Mouse (Mus musculus) monocyte, adult 2 months (primary cell): ENCODE results near the gene Herpud1.
A peak's percentile ranks its signal among the peaks of the same experiment; 100 is the strongest.

Experiments
- DNase-seq, 2 experiments: peaks; one replicate each; pipeline ENCODE4 v3.0.0; 2022; ENCODE audit warnings: low spot score in 2 of 2, low read depth in 1 of 2

Herpud1 gene

DNA sequence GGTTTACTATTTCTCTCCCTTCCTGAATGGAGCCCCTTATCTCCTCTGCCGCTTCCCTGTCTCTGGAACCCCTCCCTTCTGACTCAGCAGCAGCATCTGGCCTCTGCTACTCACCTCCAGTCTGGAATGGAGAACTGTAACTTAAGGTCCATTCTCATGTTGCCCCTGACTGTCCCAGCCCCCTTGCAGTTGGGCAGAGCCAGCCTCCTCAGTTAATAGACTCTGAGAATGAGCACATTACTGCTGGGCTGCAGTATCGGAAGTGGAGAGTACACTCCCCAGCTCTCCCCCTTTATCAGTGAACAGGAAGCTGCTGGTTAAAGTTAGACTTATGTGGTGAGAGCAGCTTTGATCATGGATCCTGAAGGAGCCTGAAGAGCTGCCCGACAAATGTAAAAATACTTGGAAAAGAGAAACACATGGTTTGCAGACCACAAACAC is 10.7 kb upstream of the Herpud1 start:
- DNase-seq = no peak

- no peak for DNase-seq
These were observed 10.1 kb upstream of the Herpud1 start for GRCm38 (mm10) chr8:94376176-94376575.

GRCm38 (mm10) chr8:94376580-94376979 is 9.7 kb upstream of the Herpud1 start:
- no peak for DNase-seq

- DNase-seq = peak; percentile 61 to 64
These were observed 9.2 kb upstream of the Herpud1 start for GRCm38 (mm10) chr8:94377031-94377430.

- DNase-seq = no peak
These were observed 8.5 kb upstream of the Herpud1 start for GRCm38 (mm10) chr8:94377714-94378205.

- peak in 1 of 2 experiments; percentile 40 for DNase-seq
These were observed 7.3 kb upstream of the Herpud1 start for GRCm38 (mm10) chr8:94378763-94379415.

- no peak for DNase-seq
These were observed 6.6 kb upstream of the Herpud1 start for GRCm38 (mm10) chr8:94379686-94380085.

DNA sequence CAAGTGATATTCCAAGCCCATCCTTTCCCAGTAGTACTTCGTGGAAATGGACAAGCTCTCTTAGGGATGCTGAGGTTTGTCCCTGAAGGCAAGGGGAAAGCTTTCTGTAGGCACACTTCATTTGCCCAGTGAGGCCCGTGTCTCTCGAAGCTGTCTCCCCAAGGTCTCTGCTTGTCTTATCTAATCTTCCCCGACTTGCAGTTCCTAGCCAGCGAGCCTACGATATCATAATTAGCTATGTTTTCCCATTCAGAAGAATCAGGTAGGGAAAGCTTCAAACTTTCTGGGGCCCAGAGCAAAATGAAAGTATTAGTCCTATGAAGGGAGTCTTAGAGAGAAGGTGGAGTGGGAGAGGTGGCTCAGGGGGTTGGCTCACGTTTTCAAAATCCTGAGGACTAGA is 2.1 kb upstream of the Herpud1 start:
- DNase-seq = no peak

- no peak for DNase-seq
These were observed 578 bp upstream of the Herpud1 start for GRCm38 (mm10) chr8:94385506-94386213.

DNA sequence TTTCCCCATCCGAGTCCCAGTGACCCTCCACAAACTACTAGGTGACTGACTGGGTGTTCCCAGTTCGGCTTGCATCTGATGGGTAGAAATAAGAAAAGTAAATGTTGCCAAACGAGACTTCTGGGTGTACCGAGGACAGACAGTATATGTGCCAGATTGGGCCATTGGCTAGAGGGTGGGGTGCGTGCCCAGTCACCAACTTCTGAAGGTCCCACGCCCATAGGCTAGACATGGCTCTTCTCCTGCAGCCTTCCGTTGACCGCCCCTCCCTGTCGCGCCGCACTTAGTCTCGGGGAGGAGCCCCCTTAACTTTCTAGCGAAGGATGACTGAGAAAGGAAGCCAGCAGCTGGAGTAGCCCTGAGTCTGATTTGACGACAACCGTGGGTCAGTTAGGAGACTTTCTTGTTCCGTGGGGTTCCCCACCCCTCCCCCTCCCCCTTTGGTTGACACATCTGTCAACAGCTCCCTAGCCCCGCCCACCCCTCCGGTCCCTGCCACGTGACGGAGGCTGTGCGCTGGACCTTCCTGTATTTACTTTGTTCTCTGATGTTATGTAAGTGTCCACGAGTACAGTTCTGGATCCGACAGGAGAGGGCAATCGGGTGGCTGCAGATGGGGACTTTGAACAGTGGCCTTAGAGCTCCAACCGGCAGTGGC is 918 bp downstream of the Herpud1 start:
- DNase-seq = peak; percentile 70 to 87

DNA sequence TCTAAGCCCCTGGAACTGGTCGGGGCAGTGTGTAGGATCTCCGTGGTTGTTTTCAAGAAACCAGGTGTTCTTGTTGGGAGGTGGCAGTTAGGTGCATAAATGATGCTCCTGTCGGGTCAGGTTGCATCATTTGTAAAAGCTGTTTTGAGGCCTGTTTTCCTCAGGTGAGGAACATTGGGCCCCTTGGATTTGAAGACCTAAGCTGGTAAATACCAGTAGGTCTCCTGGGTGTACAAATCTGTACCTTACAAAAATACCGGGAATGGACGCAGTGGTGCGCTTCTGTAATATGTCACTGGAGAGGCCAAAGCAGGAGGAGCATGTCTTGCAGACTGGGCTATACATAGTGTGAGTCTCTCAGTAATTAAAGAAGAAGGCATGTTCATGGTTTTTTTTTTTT is 1.5 kb downstream of the Herpud1 start:
- no peak for DNase-seq

DNA sequence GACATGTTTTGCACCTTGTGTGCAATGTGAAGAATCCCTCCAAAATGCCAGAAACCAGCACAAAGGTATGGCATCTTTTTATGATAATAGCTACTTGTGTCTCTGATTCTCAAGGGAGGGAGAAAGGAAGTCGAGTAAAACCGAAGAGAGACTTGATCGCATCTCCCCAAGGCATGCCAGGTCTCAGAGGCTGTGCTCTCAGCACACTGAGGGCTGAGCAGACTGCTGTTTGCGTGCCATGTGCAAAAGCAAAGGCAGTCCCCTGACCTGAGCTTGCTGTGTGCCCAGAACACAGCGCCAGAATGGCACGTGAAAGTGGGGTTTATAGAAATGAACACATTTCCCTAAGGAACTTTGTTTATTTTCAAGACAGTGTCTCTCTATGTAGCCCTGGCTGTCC is 3.3 kb downstream of the Herpud1 start:
- no peak for DNase-seq

DNA sequence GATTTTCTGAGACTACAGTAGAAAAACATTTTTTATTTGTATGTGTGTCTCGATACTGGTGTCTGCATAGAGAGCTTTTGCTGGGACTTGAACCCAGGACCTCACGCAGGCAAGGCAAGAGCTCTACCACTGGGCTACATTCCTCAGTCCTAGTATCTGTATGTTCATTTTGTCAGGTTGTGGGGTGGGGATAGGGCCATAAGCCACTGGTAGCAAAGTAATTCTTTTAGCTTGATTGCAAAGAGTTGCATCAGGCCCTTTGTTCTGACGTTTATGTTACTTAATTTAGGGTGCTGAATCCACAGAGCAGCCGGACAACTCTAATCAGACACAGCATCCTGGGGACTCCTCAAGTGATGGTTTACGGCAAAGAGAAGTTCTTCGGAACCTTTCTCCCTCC is 4.2 kb downstream of the Herpud1 start:
- DNase-seq = no peak

DNA sequence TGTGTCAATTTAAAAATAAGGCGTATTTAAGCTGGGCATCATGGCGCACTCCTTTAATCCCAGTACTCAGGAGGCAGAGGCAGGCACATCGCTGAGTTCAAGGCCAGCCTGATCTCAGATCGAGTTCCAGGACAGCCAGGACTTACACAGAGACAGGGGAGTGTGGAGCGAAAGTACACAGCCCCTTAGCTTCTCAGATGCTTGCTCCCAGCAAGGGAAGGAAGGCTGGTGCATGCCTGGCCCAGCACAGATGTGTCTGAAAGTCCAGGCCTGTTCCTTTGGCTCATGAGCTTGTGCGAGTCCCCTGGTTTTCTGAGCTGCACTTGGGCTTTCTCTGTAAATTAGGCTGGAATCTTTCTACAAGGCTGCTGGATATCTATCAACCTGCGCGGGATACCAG is 4.7 kb downstream of the Herpud1 start:
- DNase-seq = no peak

DNA sequence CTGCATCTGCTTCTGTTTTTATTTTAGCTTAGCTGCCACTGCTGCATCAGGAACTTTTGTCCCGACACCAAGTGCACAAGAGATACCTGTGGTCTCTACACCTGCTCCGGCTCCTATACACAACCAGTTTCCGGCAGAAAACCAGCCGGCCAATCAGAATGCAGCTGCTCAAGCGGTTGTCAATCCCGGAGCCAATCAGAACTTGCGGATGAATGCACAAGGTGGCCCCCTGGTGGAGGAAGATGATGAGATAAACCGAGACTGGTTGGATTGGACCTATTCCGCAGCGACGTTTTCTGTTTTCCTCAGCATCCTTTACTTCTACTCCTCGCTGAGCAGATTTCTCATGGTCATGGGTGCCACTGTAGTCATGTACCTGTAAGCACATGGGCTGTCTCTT is 5.9 kb downstream of the Herpud1 start:
- DNase-seq = peak in 1 of 2 experiments; percentile 39

- DNase-seq = no peak
These were observed 6.4 kb downstream of the Herpud1 start for GRCm38 (mm10) chr8:94392648-94393047.

DNA sequence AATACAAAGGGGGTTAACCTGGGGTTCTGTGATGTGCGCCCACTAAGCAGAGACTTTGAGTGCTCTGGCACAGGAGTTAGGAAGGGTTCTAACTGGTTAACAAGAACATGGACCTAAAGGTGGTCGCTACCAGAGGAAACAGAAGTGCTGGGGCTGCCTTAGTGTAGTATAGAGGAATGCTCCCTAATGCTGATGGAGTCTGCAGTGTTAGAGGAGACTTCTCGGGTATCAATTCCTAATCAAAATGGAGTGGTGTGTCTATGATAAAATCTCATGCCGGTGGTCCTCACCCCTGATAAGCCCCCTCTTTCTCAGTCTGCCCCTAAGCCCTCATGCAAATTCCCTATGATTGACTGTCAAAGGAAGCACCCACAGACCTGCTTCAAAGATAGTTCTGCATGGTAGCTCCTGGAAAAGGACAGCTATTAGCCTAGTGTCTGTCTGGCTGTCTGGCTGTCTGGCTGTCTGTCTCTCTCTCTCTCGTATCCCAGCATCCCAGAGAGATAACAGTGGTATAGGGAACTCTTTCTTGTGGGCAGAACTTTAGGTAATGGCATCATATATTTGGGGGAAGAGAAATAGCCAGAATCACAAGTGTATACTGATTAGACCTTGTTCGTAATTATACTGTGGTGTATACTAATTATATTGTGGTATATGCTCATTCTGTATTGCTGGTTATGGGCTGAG is 9.8 kb downstream of the Herpud1 start:
- no peak for DNase-seq

GRCm38 (mm10) chr8:94396964-94397657 is 10.9 kb downstream of the Herpud1 start:
- DNase-seq = no peak

DNA sequence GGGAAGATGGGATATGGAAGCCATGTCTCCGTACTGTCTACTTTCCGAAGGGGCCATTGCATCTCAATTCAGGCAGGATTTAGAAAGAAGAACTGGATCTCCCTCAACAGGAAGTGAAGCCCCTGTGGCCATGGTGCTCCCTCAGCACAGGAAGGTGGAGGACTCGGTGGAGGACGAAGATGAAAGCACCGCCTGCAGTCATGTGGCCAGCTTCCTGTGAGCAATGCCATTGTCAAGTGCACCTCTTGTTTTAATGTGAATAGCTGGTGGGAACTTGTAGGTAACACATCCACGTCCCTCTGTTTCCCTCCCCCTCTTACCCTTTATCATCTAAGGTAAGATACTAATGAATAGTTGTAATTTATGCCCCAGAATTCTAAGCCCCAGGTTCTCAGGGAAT is 12.3 kb downstream of the Herpud1 start:
- DNase-seq = no peak

GRCm38 (mm10) chr8:94399361-94399953 is 13.2 kb downstream of the Herpud1 start:
- DNase-seq = no peak
